Mouse (Mus musculus): Measurements from ENCODE around the gene Gm10570. TPM values are rescaled to one million over a fixed set of nuclear protein-coding genes. Genes with fewer than 3 reads are reported as not detected.

Gene Gm10570
- polyA plus RNA-seq, 2 experiments: 0.08 TPM; not detected in 1

DNA sequence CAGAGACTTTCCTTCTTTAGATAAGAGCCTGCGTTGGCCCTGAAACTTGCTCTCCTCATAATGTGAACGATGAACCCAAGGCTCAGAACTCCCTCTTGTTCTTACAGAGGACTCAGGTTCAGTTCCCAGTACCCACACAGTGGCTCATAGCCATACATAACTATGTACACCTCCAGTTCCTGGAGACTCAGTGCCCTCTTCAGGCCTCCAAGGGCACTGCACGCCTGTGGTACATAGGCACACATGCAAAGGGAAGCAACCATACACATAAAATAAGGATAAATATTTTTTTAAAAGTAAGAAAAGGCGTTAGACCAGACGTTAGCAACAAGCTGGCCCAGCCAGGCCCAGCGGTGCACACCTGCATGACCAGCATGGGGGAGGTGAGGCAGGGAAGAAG lies 41.2 kb upstream of the Gm10570 start:
- DNase-seq (ENCODE audit: low read depth in 3 of 3, low spot score in 3 of 3) (no peak), ATAC-seq (ENCODE audit: insufficient read depth) (no peak)
- Histone ChIP-seq H3K4me1 (replicated peaks; ENCODE audit: control insufficient read depth in 2 of 2, insufficient read depth in 2 of 2, low read length in 1 of 2) (peaks cover 4 to 6% of the 10 kb centered on the region in 2 experiments; a peak in 3 of 4 replicates), H3K9me3 (ENCODE audit: control insufficient read depth, low read length) (no peaks in the 10 kb centered on the region), H3K36me3 (replicated peaks; ENCODE audit: control insufficient read depth, insufficient read depth, low read depth) (peaks cover 32% of the 10 kb centered on the region), H3K27me3 (ENCODE audit: control insufficient read depth, insufficient read depth, low read length) (no peaks in the 10 kb centered on the region), H3K9ac (replicated peaks) (no peak overlapping the region), H3K4me3 (ENCODE audit: insufficient read depth in 1 of 2, low read depth in 2 of 2, low read length in 2 of 2) (no peak overlapping the region), H3K27ac (no peak overlapping the region), H3K4me2 (ENCODE audit: low read depth) (no peak overlapping the region)
- TF ChIP-seq EP300 (IDR thresholded peaks at IDR 0.05; ENCODE audit: low read depth) (no peak), CTCF (IDR thresholded peaks at IDR 0.05; ENCODE audit: low read depth) (peak; percentile 64)
- 76% methylated on average over 6 of the region's 6 CpGs for WGBS (ENCODE audit: insufficient replicate concordance)

DNA sequence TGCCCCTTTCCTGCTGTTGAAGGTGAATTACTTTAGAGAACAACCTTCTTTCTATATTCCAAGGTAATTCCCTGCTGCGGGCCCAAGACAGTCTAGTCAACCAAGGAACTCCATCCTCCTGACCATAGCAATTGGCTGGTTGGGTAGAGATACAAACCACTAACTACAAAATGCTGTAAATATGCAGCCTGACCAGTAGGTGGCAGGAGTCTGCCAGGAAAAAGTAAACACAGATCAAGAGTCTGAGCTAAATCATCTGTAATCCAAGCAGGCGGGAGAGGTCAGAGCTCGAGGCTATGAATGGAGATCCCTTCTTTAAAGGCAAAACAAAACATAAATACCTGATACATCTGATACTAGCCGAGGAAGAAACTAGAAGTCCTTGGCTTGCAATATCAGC lies 33.2 kb upstream of the Gm10570 start:
- no peak overlapping the region for H3K4me3 ChIP-seq (ENCODE audit: insufficient read depth in 1 of 2, low read depth in 2 of 2, low read length in 2 of 2)
- H3K27me3 ChIP-seq (ENCODE audit: control insufficient read depth, insufficient read depth, low read length): no peaks in the 10 kb centered on the region
- no peak overlapping the region for H3K4me2 ChIP-seq (ENCODE audit: low read depth)
- TF ChIP-seq CTCF (IDR thresholded peaks at IDR 0.05; ENCODE audit: low read depth): peak; percentile 83
- TF ChIP-seq EP300 (IDR thresholded peaks at IDR 0.05; ENCODE audit: low read depth): no peak
- no peak overlapping the region for H3K9ac ChIP-seq (replicated peaks)
- peaks cover 4% of the 10 kb centered on the region for H3K36me3 ChIP-seq (replicated peaks; ENCODE audit: control insufficient read depth, insufficient read depth, low read depth)
- no peaks in the 10 kb centered on the region for H3K9me3 ChIP-seq (ENCODE audit: control insufficient read depth, low read length)
- WGBS (ENCODE audit: insufficient replicate concordance): 22% methylated on average over 4 of the region's 4 CpGs
- no peaks in the 10 kb centered on the region; a peak in 1 of 4 replicates for H3K4me1 ChIP-seq (replicated peaks; ENCODE audit: control insufficient read depth in 2 of 2, insufficient read depth in 2 of 2, low read length in 1 of 2)
- ATAC-seq (ENCODE audit: insufficient read depth): no peak
- DNase-seq (ENCODE audit: low read depth in 3 of 3, low spot score in 3 of 3): peak; percentile 37 to 42 (median 40)
- no peak overlapping the region for H3K27ac ChIP-seq

GRCm38 (mm10) chr4:130335867-130336266 lies 27.4 kb upstream of the Gm10570 start:
- H3K27ac ChIP-seq: no peak overlapping the region
- no peaks in the 10 kb centered on the region for H3K9me3 ChIP-seq (ENCODE audit: control insufficient read depth, low read length)
- no peak overlapping the region for H3K4me3 ChIP-seq (ENCODE audit: insufficient read depth in 1 of 2, low read depth in 2 of 2, low read length in 2 of 2)
- H3K4me2 ChIP-seq (ENCODE audit: low read depth): no peak overlapping the region
- no peak for TF ChIP-seq CTCF (IDR thresholded peaks at IDR 0.05; ENCODE audit: low read depth)
- TF ChIP-seq EP300 (IDR thresholded peaks at IDR 0.05; ENCODE audit: low read depth): no peak
- H3K4me1 ChIP-seq (replicated peaks; ENCODE audit: control insufficient read depth in 2 of 2, insufficient read depth in 2 of 2, low read length in 1 of 2): no peaks in the 10 kb centered on the region; a peak in 1 of 4 replicates
- H3K36me3 ChIP-seq (replicated peaks; ENCODE audit: control insufficient read depth, insufficient read depth, low read depth): peaks cover 4% of the 10 kb centered on the region
- H3K27me3 ChIP-seq (ENCODE audit: control insufficient read depth, insufficient read depth, low read length): no peaks in the 10 kb centered on the region
- DNase-seq (ENCODE audit: low read depth in 3 of 3, low spot score in 3 of 3): no peak
- 70% methylated on average over 5 of the region's 5 CpGs for WGBS (ENCODE audit: insufficient replicate concordance)
- ATAC-seq (ENCODE audit: insufficient read depth): 0 out of 2 replicates have a peak, but pooled peaks have one; percentile 26
- no peak overlapping the region for H3K9ac ChIP-seq (replicated peaks)

DNA sequence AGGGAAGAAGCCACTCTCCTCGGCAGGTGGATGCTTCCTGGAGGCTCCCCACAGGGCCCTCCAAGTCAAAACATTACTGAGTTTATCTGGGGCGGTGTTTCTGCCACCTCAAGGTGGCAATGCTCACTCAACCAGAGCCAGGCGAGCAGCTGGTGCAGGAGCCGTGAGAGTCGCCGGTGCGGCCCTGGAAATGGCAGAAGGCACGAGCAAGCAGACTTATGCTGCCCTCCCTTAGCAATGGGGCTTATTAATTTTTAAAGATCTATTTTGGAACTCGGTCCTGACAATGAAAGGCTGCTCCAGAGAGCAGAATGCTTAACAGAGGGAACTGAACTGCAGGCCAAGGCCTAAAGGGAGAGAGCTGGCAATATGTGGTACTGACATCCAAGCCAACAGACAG lies 18.9 kb upstream of the Gm10570 start:
- no peaks in the 10 kb centered on the region for H3K4me1 ChIP-seq (replicated peaks; ENCODE audit: control insufficient read depth in 2 of 2, insufficient read depth in 2 of 2, low read length in 1 of 2)
- no peak overlapping the region for H3K27ac ChIP-seq
- TF ChIP-seq EP300 (IDR thresholded peaks at IDR 0.05; ENCODE audit: low read depth) (no peak), CTCF (IDR thresholded peaks at IDR 0.05; ENCODE audit: low read depth) (no peak)
- H3K36me3 ChIP-seq (replicated peaks; ENCODE audit: control insufficient read depth, insufficient read depth, low read depth): peaks cover 10% of the 10 kb centered on the region
- no peak overlapping the region for H3K9ac ChIP-seq (replicated peaks)
- H3K4me3 ChIP-seq (ENCODE audit: insufficient read depth in 1 of 2, low read depth in 2 of 2, low read length in 2 of 2): no peak overlapping the region
- no peaks in the 10 kb centered on the region for H3K27me3 ChIP-seq (ENCODE audit: control insufficient read depth, insufficient read depth, low read length)
- no peak overlapping the region for H3K4me2 ChIP-seq (ENCODE audit: low read depth)
- 83% methylated on average over 9 of the region's 9 CpGs for WGBS (ENCODE audit: insufficient replicate concordance)
- DNase-seq (ENCODE audit: low read depth in 3 of 3, low spot score in 3 of 3): no peak
- no peaks in the 10 kb centered on the region for H3K9me3 ChIP-seq (ENCODE audit: control insufficient read depth, low read length)
- no peak for ATAC-seq (ENCODE audit: insufficient read depth)

GRCm38 (mm10) chr4:130325446-130325845 lies 17.0 kb upstream of the Gm10570 start:
- no peaks in the 10 kb centered on the region for H3K27me3 ChIP-seq (ENCODE audit: control insufficient read depth, insufficient read depth, low read length)
- H3K9me3 ChIP-seq (ENCODE audit: control insufficient read depth, low read length): no peaks in the 10 kb centered on the region
- peaks cover 10% of the 10 kb centered on the region for H3K36me3 ChIP-seq (replicated peaks; ENCODE audit: control insufficient read depth, insufficient read depth, low read depth)
- no peak overlapping the region for H3K4me3 ChIP-seq (ENCODE audit: insufficient read depth in 1 of 2, low read depth in 2 of 2, low read length in 2 of 2)
- 86% methylated on average over 2 of the region's 2 CpGs for WGBS (ENCODE audit: insufficient replicate concordance)
- no peak for TF ChIP-seq EP300 (IDR thresholded peaks at IDR 0.05; ENCODE audit: low read depth)
- TF ChIP-seq CTCF (IDR thresholded peaks at IDR 0.05; ENCODE audit: low read depth): no peak; the same call in 1 of the 2 replicates
- no peak overlapping the region for H3K4me2 ChIP-seq (ENCODE audit: low read depth)
- no peak overlapping the region for H3K27ac ChIP-seq
- no peak for ATAC-seq (ENCODE audit: insufficient read depth)
- DNase-seq (ENCODE audit: low read depth in 3 of 3, low spot score in 3 of 3): no peak
- peaks cover 6 to 8% of the 10 kb centered on the region in 2 experiments; a peak in 3 of 4 replicates for H3K4me1 ChIP-seq (replicated peaks; ENCODE audit: control insufficient read depth in 2 of 2, insufficient read depth in 2 of 2, low read length in 1 of 2)
- no peak overlapping the region for H3K9ac ChIP-seq (replicated peaks)
